ENCODE assay signal across 8 mouse cellular contexts in the genomic region with DNA sequence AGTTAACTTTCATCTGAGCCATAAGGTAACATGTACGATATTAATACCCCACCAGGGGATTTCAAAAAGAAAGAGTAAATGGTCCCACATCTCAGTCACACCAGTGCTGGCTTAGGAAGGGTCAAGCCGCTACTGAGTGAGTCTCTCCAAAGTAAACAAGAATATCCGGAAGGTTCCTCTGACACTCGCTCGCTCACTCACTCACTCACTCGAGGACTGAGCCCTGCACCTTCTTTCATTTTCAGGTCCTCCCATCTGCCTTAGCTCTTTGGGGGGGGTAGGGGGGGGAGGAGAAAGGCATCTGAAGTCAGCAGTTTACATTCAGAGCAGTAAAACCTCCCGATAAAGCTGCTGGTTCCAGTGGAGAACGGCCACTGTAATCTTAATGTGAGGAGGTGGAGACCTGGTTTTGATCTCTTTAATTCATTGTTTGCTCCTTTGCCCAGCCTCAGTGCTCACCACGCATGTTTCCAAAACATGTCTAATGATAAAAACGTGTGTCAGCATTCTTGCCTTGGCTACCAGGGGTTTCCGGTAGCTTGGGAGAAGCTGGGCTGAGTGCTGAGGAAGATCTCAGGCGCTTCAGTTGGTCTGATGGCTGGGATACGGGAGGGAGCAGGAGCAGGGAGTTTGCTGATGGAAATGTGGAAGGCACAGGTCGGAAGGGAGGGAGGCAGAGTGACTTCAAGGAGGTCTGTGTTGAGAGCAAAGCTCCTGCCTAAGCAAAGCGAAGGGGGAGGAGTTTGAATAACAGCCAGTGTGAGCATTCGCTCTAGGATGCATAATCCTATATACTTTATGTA.
DNase-seq lines count a peak whose midpoint lies in the region; ATAC-seq and TF ChIP-seq lines count a peak whose summit lies in the region.

No protein-coding gene starts in this region.

- intact Hi-C loops in left cerebral cortex, postnatal 10 days (cut with DNase I), result no loop called here

- H3K9me3 ChIP-seq in lung, embryonic 16.5 days (ENCODE audit: control insufficient read depth, low read length), result no peaks in the 10 kb centered on the region
- H3K9me3 ChIP-seq in forebrain, embryonic 16.5 days (ENCODE audit: control insufficient read depth, low read length), result no peaks in the 10 kb centered on the region
- H3K9me3 ChIP-seq in liver, embryonic 13.5 days (replicated peaks), result no peaks in the 10 kb centered on the region
- no peaks in the 10 kb centered on the region for H3K9me3 ChIP-seq in stomach, postnatal 0 days (ENCODE audit: control insufficient read depth, low read length)

- no peaks in the 10 kb centered on the region for H3K36me3 ChIP-seq in lung, embryonic 16.5 days (ENCODE audit: control insufficient read depth, insufficient read depth, low read length)
- no peaks in the 10 kb centered on the region for H3K36me3 ChIP-seq in forebrain, embryonic 16.5 days (ENCODE audit: control insufficient read depth, insufficient read depth)
- H3K36me3 ChIP-seq in liver, embryonic 13.5 days, result no peaks in the 10 kb centered on the region
- no peaks in the 10 kb centered on the region for H3K36me3 ChIP-seq in stomach, postnatal 0 days (ENCODE audit: control insufficient read depth, insufficient read depth, low read length)

- H3K4me1 ChIP-seq in lung, embryonic 16.5 days (replicated peaks; ENCODE audit: control insufficient read depth, insufficient read depth, low read length), result peaks cover 27% of the 10 kb centered on the region
- H3K4me1 ChIP-seq in forebrain, embryonic 16.5 days (replicated peaks; ENCODE audit: control insufficient read depth, insufficient read depth, low read length), result peaks cover 13% of the 10 kb centered on the region
- peaks cover 14% of the 10 kb centered on the region for H3K4me1 ChIP-seq in liver, embryonic 13.5 days (replicated peaks)
- H3K4me1 ChIP-seq in stomach, postnatal 0 days (replicated peaks; ENCODE audit: control insufficient read depth, insufficient read depth), result peaks cover 9% of the 10 kb centered on the region

- no peak for TF ChIP-seq EP300 in stomach, postnatal 0 days (optimal IDR thresholded peaks at IDR 0.05)

- 7% methylated on average over 16 of the region's 16 CpGs for WGBS in lung, embryonic 16.5 days
- WGBS in forebrain, embryonic 16.5 days, result 38% methylated on average over 16 of the region's 16 CpGs
- WGBS in liver, embryonic 13.5 days (ENCODE audit: insufficient replicate concordance), result 34% methylated on average over 16 of the region's 16 CpGs
- WGBS in stomach, postnatal 0 days, result 13% methylated on average over 16 of the region's 16 CpGs

- no peak for DNase-seq in lung, postnatal 25 days (ENCODE audit: low spot score)
- no peak for DNase-seq in liver, embryonic 13.5 days
- DNase-seq in stomach, postnatal 0 days (ENCODE audit: low spot score), result no peak
- DNase-seq in urinary bladder, adult 18-20 months (ENCODE audit: low spot score in 2 of 2), result no peak
- no peak for DNase-seq in left cerebral cortex, postnatal 10 days (ENCODE audit: extremely low spot score in 1 of 2, low spot score in 2 of 2)
- no peak for DNase-seq in thymus, postnatal 0 days (ENCODE audit: low spot score)

- H3K27ac ChIP-seq in lung, embryonic 16.5 days (ENCODE audit: low read length), result peak overlapping the region; percentile 26
- no peak overlapping the region for H3K27ac ChIP-seq in forebrain, embryonic 16.5 days (ENCODE audit: low read length)
- no peak overlapping the region for H3K27ac ChIP-seq in liver, embryonic 13.5 days
- H3K27ac ChIP-seq in stomach, postnatal 0 days (replicated peaks), result no peak overlapping the region

- H3K27me3 ChIP-seq in lung, embryonic 16.5 days (ENCODE audit: control insufficient read depth, insufficient read depth, low read depth, low read length), result no peaks in the 10 kb centered on the region
- no peaks in the 10 kb centered on the region for H3K27me3 ChIP-seq in forebrain, embryonic 16.5 days (replicated peaks; ENCODE audit: control insufficient read depth, insufficient read depth, low read length)
- H3K27me3 ChIP-seq in liver, embryonic 13.5 days, result no peaks in the 10 kb centered on the region
- H3K27me3 ChIP-seq in stomach, postnatal 0 days (ENCODE audit: control insufficient read depth, insufficient read depth, low read length), result no peaks in the 10 kb centered on the region

- no peak for TF ChIP-seq CTCF in stomach, postnatal 0 days (IDR thresholded peaks at IDR 0.05; ENCODE audit: low read depth)

- peak overlapping the region; percentile 23 for H3K4me3 ChIP-seq in lung, embryonic 16.5 days (ENCODE audit: low read length)
- no peak overlapping the region for H3K4me3 ChIP-seq in forebrain, embryonic 16.5 days (replicated peaks; ENCODE audit: low read length)
- peak overlapping the region; percentile 8; the same call in 1 of the 2 replicates for H3K4me3 ChIP-seq in liver, embryonic 13.5 days (replicated peaks)
- H3K4me3 ChIP-seq in stomach, postnatal 0 days (ENCODE audit: low read depth, low read length), result peak overlapping the region; percentile 6

- peak overlapping the region; percentile 54 for H3K4me2 ChIP-seq in lung, embryonic 16.5 days (ENCODE audit: low read depth, low read length)
- H3K4me2 ChIP-seq in forebrain, embryonic 16.5 days (ENCODE audit: low read length), result no peak overlapping the region
- H3K4me2 ChIP-seq in liver, embryonic 13.5 days, result peak overlapping the region; percentile 34
- H3K4me2 ChIP-seq in stomach, postnatal 0 days (replicated peaks; ENCODE audit: low read depth), result peak overlapping the region; percentile 40

- peak; percentile 69 for ATAC-seq in lung, embryonic 16.5 days (ENCODE audit: low read depth)
- peak; percentile 27; the same call in 1 of the 2 replicates for ATAC-seq in forebrain, embryonic 16.5 days
- no peak for ATAC-seq in liver, embryonic 13.5 days (ENCODE audit: low read depth)
- ATAC-seq in stomach, postnatal 0 days (ENCODE audit: low FRiP score, low TSS enrichment), result peak; percentile 53; the same call in 1 of the 2 replicates

- peak overlapping the region; percentile 26; the same call in 1 of the 2 replicates for H3K9ac ChIP-seq in lung, embryonic 16.5 days (ENCODE audit: low read length)
- H3K9ac ChIP-seq in forebrain, embryonic 16.5 days (replicated peaks; ENCODE audit: low read depth, low read length), result no peak overlapping the region
- peak overlapping the region; percentile 26; the same call in 1 of the 2 replicates for H3K9ac ChIP-seq in liver, embryonic 13.5 days
- no peak overlapping the region for H3K9ac ChIP-seq in stomach, postnatal 0 days (ENCODE audit: low read length)

Comparison
In these comparisons a context has a peak if more than half of its experiments do, and no peak if none do; other contexts are left out.
1. H3K9ac ChIP-seq: peak in lung, embryonic 16.5 days (single experiment) and liver, embryonic 13.5 days (single experiment); none in forebrain, embryonic 16.5 days (single experiment) and stomach, postnatal 0 days (single experiment).